In the genomic region with DNA sequence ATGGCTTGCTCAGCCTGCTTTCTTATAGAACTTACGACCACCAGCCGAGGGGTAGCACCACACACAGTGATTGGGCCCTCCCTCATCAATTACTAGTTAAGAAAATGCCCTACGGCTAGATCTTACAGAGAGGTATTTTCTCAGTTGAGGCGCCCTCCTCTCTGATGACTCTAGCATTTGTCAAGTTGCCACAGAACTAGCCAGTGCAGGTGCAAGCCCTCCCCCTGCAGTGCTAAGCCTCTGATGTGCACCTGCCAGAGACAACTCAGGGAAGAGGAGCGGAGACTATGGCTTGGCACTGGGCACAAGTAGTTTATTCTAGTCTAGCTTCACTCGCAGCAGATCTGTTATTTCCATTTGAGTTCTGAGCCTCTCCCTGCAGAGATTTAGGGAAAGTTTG, we compare ENCODE assay signal across 17 mouse cellular contexts. TPM values are rescaled to one million over a fixed set of nuclear protein-coding genes. Genes with fewer than 3 reads are reported as not detected.
DNase-seq lines count a peak whose midpoint lies in the region.
"Had no signal": no experiment of that assay in that cellular context is flagged by ENCODE, and none has a peak within 500 bp of the region (broad histone marks: within the 10 kb centered on the region; RNA-seq: fewer than 3 reads in every experiment).

No protein-coding gene starts in this region.

- peak; percentile 31 for DNase-seq in A20 (ENCODE audit: low read depth, low spot score)
- DNase-seq in CD4-positive helper T cell, adult 2 months (ENCODE audit: low read depth, low spot score): peak; percentile 23
- peak; percentile 59 to 80 for DNase-seq in thymus, adult 18-20 months
- DNase-seq in thymus, postnatal 14 days: peak; percentile 84
- DNase-seq in adrenal gland, adult 8-10 months: no peak
- no peak for DNase-seq in natural killer cell, adult 2 months (ENCODE audit: low spot score in 2 of 2)
- DNase-seq in left cerebral cortex, adult 9 months (ENCODE audit: low spot score in 2 of 2): no peak
- DNase-seq in spleen, postnatal 36 days (ENCODE audit: low spot score in 2 of 2): no peak
- DNase-seq: adrenal gland, adult 2 months; B cell, adult 2 months; cerebellum, adult 11-12 months; cerebellum, adult 9-10 months; cerebellum, postnatal 25 days; forebrain, postnatal 0 days; gastrocnemius, postnatal 14 days; heart, adult 2 months; heart, postnatal 10 days had no signal

RNA-seq across cellular contexts. Expression of a gene that starts 21.2 kb away (rescaled TPM):
- total RNA-seq in adrenal gland, adult 8-10 months (2022): 10 to 100 TPM; 15.9 to 20.2 (median 18.5) TPM

Comparison
In these comparisons a context has a peak if more than half of its experiments do, and no peak if none do; other contexts are left out.
1. DNase-seq: peak in A20 (single experiment), CD4-positive helper T cell, adult 2 months (single experiment), thymus, adult 18-20 months (2 of 2) and thymus, postnatal 14 days (single experiment); none in adrenal gland, adult 8-10 months (single experiment), natural killer cell, adult 2 months (0 of 2), left cerebral cortex, adult 9 months (0 of 2) and spleen, postnatal 36 days (0 of 2).